Mouse (Mus musculus) small intestine, adult 2 months (tissue): Measurements from ENCODE around the gene Cldnd1.

ENCODE experiments used
- CTCF ChIP-seq: fragments of 200-500 bp; IDR thresholded peaks from 2 replicates; pipeline ENCODE4 v1.5.1; 2012; ENCODE audit warnings: low read depth, mild to moderate bottlenecking, control low read depth, inconsistent platforms, low read length, moderate library complexity, mixed read lengths; ENCODE audit not compliant: insufficient replicate concordance, insufficient read length; ENCODE audit errors: extremely low read depth
- POLR2A ChIP-seq: fragments of 200-500 bp; IDR thresholded peaks from 2 replicates; pipeline ENCODE4 v1.6.1; 2012; ENCODE audit warnings: low read depth, mild to moderate bottlenecking, control low read depth, inconsistent platforms, low read length, moderate library complexity

DNA sequence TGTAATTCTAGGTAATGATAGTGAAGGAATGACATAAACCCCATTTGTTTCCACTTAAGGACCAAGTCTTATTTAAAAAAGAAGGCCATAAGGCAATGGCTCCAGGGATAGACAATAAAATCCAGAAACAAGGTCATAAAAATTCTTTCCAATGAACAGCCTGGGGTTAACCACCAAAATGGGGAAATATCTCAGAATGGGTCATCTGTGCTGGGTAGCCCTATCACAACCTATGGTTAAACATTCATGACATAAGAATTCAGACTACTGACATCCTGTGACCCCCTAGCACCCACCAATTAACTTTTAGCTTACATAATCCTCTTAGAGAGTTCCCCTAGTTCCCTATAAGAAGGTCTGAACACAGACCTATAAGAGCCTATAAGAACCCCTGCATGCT is 28.5 kb downstream of the Cldnd1 start:
- TF ChIP-seq CTCF (no peak), POLR2A (no peak)
